12 mouse cellular contexts compared by ENCODE assay signal in genomic region chr7:113590330-113590729, GRCm38 (mm10).
"Had no signal": no experiment of that assay in that cellular context is flagged by ENCODE, and none has a peak within 500 bp of the region (broad histone marks: within the 10 kb centered on the region; RNA-seq: fewer than 3 reads in every experiment).

No protein-coding gene starts in this region.

- H3K4me2 ChIP-seq: limb, embryonic 13.5 days; neural tube, embryonic 15.5 days had no signal

- DNase-seq: left cerebral cortex, postnatal 4 days; lung, postnatal 4 days; midbrain, embryonic 14.5 days; right cerebral cortex, adult 18-20 months; right cerebral cortex, postnatal 25 days; thymus, postnatal 36 days had no signal

- H3K27me3 ChIP-seq: limb, embryonic 13.5 days; neural tube, embryonic 15.5 days had no signal

- H3K36me3 ChIP-seq: limb, embryonic 13.5 days; midbrain, embryonic 10.5 days; neural tube, embryonic 15.5 days had no signal

- H3K4me1 ChIP-seq: limb, embryonic 13.5 days; midbrain, embryonic 10.5 days; neural tube, embryonic 15.5 days had no signal

- H3K4me3 ChIP-seq: limb, embryonic 13.5 days; midbrain, embryonic 10.5 days; myocyte; neural tube, embryonic 15.5 days had no signal

- ATAC-seq: hindbrain, postnatal 0 days had no signal

- H3K9me3 ChIP-seq: limb, embryonic 13.5 days; midbrain, embryonic 10.5 days; neural tube, embryonic 15.5 days had no signal

- H3K9ac ChIP-seq: limb, embryonic 13.5 days; liver, embryonic 14.5 days; neural tube, embryonic 15.5 days had no signal

- H3K27ac ChIP-seq: hindbrain, postnatal 0 days; limb, embryonic 13.5 days; liver, embryonic 14.5 days; midbrain, embryonic 10.5 days; neural tube, embryonic 15.5 days had no signal
